Mouse (Mus musculus): ENCODE results near the gene Uqcc3.
A peak's percentile ranks its signal among the peaks of the same experiment; 100 is the strongest.
"Not testable (repeated sequence)": the region's sequence is repeated elsewhere in the genome, so short reads cannot be mapped to it uniquely, and the experiment has no call there.

Uqcc3 gene

GRCm38 (mm10) chr19:8880311-8881033, at the start of gene Uqcc3:
TSS of gene Uqcc3 (minus strand) at chr19:8880923.
- peak; percentile 90 to 91 for DNase-seq

GRCm38 (mm10) chr19:8930117-8930516, 49.4 kb upstream of the Uqcc3 start:
- no peak for DNase-seq

GRCm38 (mm10) chr19:8929224-8930088, 48.7 kb upstream of the Uqcc3 start, which contains the start of the genes Rom1 and Eml3:
TSS of gene Rom1 (minus strand) at chr19:8929356.
TSS of gene Eml3 (plus strand) at chr19:8929552.
- DNase-seq = peak; percentile 86

- DNase-seq = no peak
These were observed 48.0 kb upstream of the Uqcc3 start for GRCm38 (mm10) chr19:8928689-8929223.

DNA sequence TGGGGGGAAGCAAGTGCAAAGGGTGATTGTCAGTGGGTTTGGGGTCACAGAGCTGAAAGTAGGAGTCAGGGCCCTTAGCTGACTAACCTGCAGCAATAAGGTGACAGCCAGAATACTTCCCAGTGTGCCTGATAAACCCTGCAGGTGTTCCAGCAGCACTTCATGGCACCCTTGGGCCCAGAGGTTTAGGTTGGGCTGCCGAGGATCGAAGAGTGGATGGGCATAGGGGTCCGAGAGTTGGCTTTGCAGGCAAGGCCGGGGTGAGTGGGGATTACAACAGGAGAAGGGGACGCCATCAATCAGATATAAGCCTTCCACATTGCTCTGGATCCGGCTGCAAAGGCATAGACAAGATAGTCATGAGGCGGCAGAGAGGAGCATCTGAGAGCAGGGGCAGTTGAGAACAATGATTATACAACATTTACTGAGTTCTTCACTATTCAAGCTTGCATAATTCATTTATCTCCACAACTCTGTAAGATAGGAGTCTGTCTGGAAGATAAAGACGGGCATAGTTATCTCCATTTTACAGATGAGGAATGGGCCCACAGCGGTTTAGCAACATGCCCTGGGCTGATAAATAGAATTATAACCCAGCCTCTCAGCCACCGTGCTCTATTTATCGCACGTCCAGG, 47.3 kb upstream of the Uqcc3 start:
- no peak for DNase-seq

- DNase-seq = no peak
These were observed 46.0 kb upstream of the Uqcc3 start for GRCm38 (mm10) chr19:8926766-8927165.

DNA sequence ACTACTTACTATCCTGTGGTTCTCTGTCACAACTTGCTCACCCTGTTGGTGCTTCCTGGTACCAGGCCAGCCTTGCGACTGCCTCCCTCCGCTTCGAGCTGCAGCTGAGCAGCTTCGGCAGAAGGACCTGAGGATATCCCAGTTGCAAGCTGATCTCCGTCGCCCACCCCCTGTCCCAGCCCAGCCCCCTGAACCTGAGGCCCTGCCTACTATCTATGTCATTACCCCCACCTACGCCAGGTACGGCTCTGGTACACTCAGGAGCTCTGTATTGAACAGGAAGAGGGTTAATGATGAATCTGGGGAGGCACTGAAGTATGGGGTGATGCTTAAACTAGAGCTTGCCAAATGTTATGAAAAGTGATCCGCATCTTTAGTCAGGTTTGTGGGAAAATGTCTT, 41.0 kb upstream of the Uqcc3 start:
- no peak for DNase-seq

GRCm38 (mm10) chr19:8920836-8921291, 40.1 kb upstream of the Uqcc3 start:
- DNase-seq = peak in 1 of 2 experiments; percentile 15

GRCm38 (mm10) chr19:8920073-8920736, 39.5 kb upstream of the Uqcc3 start, which contains the start of gene B3gat3:
TSS of gene B3gat3 (plus strand) at chr19:8920374.
- peak; percentile 79 to 84 for DNase-seq

GRCm38 (mm10) chr19:8919684-8920072, 39.0 kb upstream of the Uqcc3 start:
- no peak for DNase-seq

- no peak for DNase-seq
These were observed 38.3 kb upstream of the Uqcc3 start for GRCm38 (mm10) chr19:8919000-8919399.

DNA sequence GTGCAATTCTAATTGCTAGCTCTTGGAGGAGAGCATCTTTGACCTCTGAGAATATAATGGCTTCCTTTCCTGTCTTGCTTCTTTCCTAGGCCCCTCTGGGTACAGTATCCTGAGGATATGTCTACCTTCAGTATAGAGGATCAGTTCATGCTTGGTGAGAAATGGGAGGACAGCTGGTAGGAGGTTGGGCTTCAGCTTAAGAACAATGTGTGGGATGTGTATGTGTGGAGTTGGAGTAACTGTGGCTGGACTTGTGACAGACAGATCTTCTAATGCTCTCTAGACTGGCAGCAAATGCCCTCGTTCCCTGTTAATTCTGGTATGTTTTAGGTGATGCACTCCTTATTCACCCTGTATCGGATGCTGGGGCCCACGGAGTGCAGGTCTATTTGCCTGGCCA, 33.5 kb upstream of the Uqcc3 start:
- DNase-seq = no peak

DNA sequence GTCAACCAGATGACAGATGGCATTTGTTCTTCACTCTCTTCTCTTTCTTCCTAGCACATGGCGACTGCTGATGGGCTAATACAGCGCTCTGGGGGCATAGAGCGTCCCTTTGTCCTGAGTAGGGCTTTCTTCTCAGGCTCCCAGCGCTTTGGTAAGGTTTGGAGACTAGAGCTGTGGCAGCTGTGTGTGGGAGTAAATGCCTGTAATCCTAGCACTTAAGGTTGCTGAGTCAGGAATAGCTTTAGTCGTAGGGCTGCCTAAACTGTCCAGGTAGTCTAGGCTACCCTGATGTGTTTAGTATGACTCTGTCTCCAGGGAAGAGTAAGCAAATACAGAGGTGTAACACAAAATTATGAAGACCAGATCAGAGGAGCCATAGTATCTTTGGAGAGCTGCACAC, 31.1 kb upstream of the Uqcc3 start:
- DNase-seq = no peak

DNA sequence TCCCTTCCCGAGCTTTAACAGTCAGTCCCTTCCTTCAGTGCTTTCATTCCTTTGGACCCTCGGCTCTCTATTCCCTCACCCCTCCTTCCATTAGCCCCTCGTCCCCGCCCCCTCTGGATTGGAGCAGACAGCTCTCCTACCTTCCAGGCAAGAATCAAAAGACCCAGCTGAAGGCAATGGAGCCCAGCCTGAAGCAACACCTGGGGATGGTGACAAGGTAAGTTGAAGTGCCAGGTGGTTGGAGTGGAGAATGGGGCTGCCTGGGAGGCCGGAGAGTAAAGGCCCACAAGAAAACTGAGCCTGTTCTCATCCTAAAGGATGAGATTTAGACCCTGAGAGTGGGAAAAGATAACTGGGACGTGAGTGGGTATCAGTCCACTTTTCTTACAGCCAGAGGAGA, 27.8 kb upstream of the Uqcc3 start:
- DNase-seq = no peak

- DNase-seq = no peak
These were observed 22.7 kb upstream of the Uqcc3 start for GRCm38 (mm10) chr19:8903412-8903811.

GRCm38 (mm10) chr19:8899079-8899478, 18.4 kb upstream of the Uqcc3 start:
- DNase-seq = no peak

- DNase-seq = peak in 1 of 2 experiments; percentile 14
These were observed 17.9 kb upstream of the Uqcc3 start for GRCm38 (mm10) chr19:8898576-8898975.

DNA sequence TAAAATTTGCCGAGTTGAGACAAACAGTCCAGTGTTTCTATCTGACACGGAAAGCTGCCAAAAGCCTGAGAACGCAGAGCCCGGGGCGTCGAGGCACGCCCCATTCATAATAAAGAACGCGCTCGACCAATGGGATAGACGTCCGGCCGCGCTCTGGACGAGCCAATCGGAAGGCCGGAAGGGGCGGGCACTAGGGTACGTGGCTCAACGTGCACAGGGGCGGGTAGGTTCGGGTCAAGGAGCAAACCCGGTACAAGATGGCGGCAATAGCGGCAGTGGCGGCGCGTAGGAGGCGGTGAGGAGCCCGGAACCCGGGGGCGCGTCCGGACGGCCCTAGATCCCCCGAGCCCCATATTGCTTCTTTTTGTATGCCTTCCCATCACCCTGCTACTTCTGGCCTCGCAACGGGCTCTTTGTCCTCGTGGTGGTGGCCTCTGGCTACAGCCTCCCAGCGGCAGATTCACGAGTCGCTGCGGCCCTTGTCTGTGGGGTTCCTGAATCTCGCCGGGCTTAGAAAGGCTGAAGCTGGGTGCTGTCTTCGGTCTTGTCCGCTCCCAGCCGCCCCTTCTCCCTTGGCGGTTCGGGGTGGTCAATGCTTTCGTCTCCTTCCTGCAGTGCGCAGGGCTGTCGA, 17.3 kb upstream of the Uqcc3 start, which contains the start of gene Ganab:
Gene Ganab, plus strand, starts transcription at position 207 of the 631 bp plus-strand sequence.
- peak; percentile 96 for DNase-seq

- not testable (repeated sequence) for DNase-seq
These were observed 16.6 kb upstream of the Uqcc3 start for GRCm38 (mm10) chr19:8897211-8897864.

DNA sequence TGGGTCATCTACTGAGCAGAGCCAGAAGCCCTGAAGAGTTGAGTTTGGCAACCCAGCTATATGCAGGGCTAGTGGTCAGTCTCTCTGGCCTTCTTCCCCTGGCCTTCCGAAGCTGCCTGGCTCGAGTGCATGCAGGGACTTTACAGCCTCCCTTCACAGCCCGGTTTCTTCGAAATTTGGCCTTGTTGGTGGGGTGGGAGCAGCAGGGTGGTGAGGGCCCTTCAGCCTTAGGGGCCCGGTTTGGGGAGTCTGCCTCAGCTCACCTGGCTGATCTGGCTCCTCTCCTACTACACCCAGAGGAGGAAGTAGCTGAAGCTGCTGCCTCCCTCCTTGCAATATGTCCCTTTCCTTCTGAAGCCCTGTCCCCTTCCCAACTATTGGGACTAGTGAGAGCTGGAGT, 15.5 kb upstream of the Uqcc3 start:
- DNase-seq = not testable (repeated sequence)

- DNase-seq = no peak
These were observed 14.8 kb upstream of the Uqcc3 start for GRCm38 (mm10) chr19:8895397-8895960.

Measured in B cell, adult 2 months (primary cell).